ENCODE assay signal across 9 mouse cellular contexts in genomic region chr6:134389248-134389891, GRCm38 (mm10). TPM values are rescaled to one million over a fixed set of nuclear protein-coding genes. Genes with fewer than 3 reads are reported as not detected.
DNase-seq lines count a peak whose midpoint lies in the region; ATAC-seq lines count a peak whose summit lies in the region.
"Had no signal": no experiment of that assay in that cellular context is flagged by ENCODE, and none has a peak within 500 bp of the region (broad histone marks: within the 10 kb centered on the region; RNA-seq: fewer than 3 reads in every experiment).

No protein-coding gene starts in this region.

- peak; percentile 93 for DNase-seq in intestine, embryonic 14.5 days (ENCODE audit: low spot score)
- peak; percentile 78 for DNase-seq in c-Kit-positive CD71-negative TER-119-negative erythroid progenitor cells, embryonic 14.5 days (ENCODE audit: low read depth)
- peak; percentile 75 for DNase-seq in hindlimb bud, embryonic 11.5 days (ENCODE audit: extremely low spot score, low read depth, low spot score)
- peak; percentile 89 for DNase-seq in limb, embryonic 10.5 days (ENCODE audit: low spot score)
- peak; percentile 53 to 74 for DNase-seq in natural killer cell, adult 2 months (ENCODE audit: low spot score in 2 of 2)
- peak; percentile 39 to 56 for DNase-seq in spleen, postnatal 36 days (ENCODE audit: low spot score in 2 of 2)

- H3K4me1 ChIP-seq in intestine, embryonic 14.5 days (replicated peaks; ENCODE audit: control insufficient read depth, insufficient read depth, low read length): no peaks in the 10 kb centered on the region
- no peaks in the 10 kb centered on the region for H3K4me1 ChIP-seq in intestine, embryonic 16.5 days (ENCODE audit: control insufficient read depth, insufficient read depth, low read length)
- H3K4me1 ChIP-seq in forebrain, embryonic 13.5 days: 0 out of 2 replicates have a peak, but pooled peaks cover 6% of the 10 kb centered on the region
- H3K4me1 ChIP-seq in limb, embryonic 10.5 days: no peaks in the 10 kb centered on the region
- H3K4me1 ChIP-seq: stomach, embryonic 15.5 days had no signal

- H3K9ac ChIP-seq in intestine, embryonic 14.5 days (ENCODE audit: low read length): no peak overlapping the region
- no peak overlapping the region for H3K9ac ChIP-seq in intestine, embryonic 16.5 days (ENCODE audit: low read depth, low read length)
- H3K9ac ChIP-seq in forebrain, embryonic 13.5 days: no peak overlapping the region
- H3K9ac ChIP-seq: stomach, embryonic 15.5 days had no signal

- H3K4me3 ChIP-seq in intestine, embryonic 14.5 days (ENCODE audit: low read depth, low read length): no peak overlapping the region
- H3K4me3 ChIP-seq in intestine, embryonic 16.5 days (ENCODE audit: low read length): no peak overlapping the region
- no peak overlapping the region for H3K4me3 ChIP-seq in forebrain, embryonic 13.5 days
- no peak overlapping the region for H3K4me3 ChIP-seq in limb, embryonic 10.5 days
- H3K4me3 ChIP-seq: stomach, embryonic 15.5 days had no signal

- H3K27ac ChIP-seq in intestine, embryonic 14.5 days (ENCODE audit: low read depth): no peak overlapping the region
- no peak overlapping the region for H3K27ac ChIP-seq in intestine, embryonic 16.5 days (ENCODE audit: low read length)
- no peak overlapping the region; the same call in 1 of the 2 replicates for H3K27ac ChIP-seq in forebrain, embryonic 13.5 days
- no peak overlapping the region for H3K27ac ChIP-seq in limb, embryonic 10.5 days
- H3K27ac ChIP-seq: stomach, embryonic 15.5 days had no signal

- no peaks in the 10 kb centered on the region for H3K27me3 ChIP-seq in intestine, embryonic 14.5 days (replicated peaks; ENCODE audit: control insufficient read depth, insufficient read depth, low read length)
- no peaks in the 10 kb centered on the region for H3K27me3 ChIP-seq in intestine, embryonic 16.5 days (replicated peaks; ENCODE audit: control insufficient read depth, insufficient read depth, low read length)
- H3K27me3 ChIP-seq in forebrain, embryonic 13.5 days: no peaks in the 10 kb centered on the region
- no peaks in the 10 kb centered on the region for H3K27me3 ChIP-seq in limb, embryonic 10.5 days (ENCODE audit: low read depth, poor library complexity, severe bottlenecking)
- H3K27me3 ChIP-seq: stomach, embryonic 15.5 days had no signal

- no peaks in the 10 kb centered on the region for H3K36me3 ChIP-seq in intestine, embryonic 14.5 days (ENCODE audit: control insufficient read depth, insufficient read depth, low read length)
- H3K36me3 ChIP-seq in intestine, embryonic 16.5 days (ENCODE audit: control insufficient read depth, insufficient read depth, low read length): no peaks in the 10 kb centered on the region
- H3K36me3 ChIP-seq in forebrain, embryonic 13.5 days (ENCODE audit: poor library complexity, severe bottlenecking): no peaks in the 10 kb centered on the region
- H3K36me3 ChIP-seq in limb, embryonic 10.5 days: no peaks in the 10 kb centered on the region
- H3K36me3 ChIP-seq: stomach, embryonic 15.5 days had no signal

- ATAC-seq in intestine, embryonic 14.5 days (replicated peaks; ENCODE audit: low FRiP score, low TSS enrichment, low read depth): no peak; the same call in 1 of the 2 replicates
- no peak for ATAC-seq in intestine, embryonic 16.5 days
- peak; percentile 67 for ATAC-seq in forebrain, embryonic 13.5 days

- H3K9me3 ChIP-seq in intestine, embryonic 14.5 days (ENCODE audit: control insufficient read depth, low read length): no peaks in the 10 kb centered on the region
- no peaks in the 10 kb centered on the region for H3K9me3 ChIP-seq in intestine, embryonic 16.5 days (ENCODE audit: control insufficient read depth, low read length)
- no peaks in the 10 kb centered on the region for H3K9me3 ChIP-seq in forebrain, embryonic 13.5 days (replicated peaks)
- H3K9me3 ChIP-seq in limb, embryonic 10.5 days (replicated peaks): no peaks in the 10 kb centered on the region
- H3K9me3 ChIP-seq: stomach, embryonic 15.5 days had no signal

- H3K4me2 ChIP-seq in intestine, embryonic 14.5 days (ENCODE audit: low read length): no peak overlapping the region
- no peak overlapping the region for H3K4me2 ChIP-seq in intestine, embryonic 16.5 days (ENCODE audit: low read depth, low read length)
- no peak overlapping the region for H3K4me2 ChIP-seq in forebrain, embryonic 13.5 days
- H3K4me2 ChIP-seq: stomach, embryonic 15.5 days had no signal

- WGBS in intestine, embryonic 14.5 days: 17% methylated on average over 11 of the region's 11 CpGs
- WGBS in intestine, embryonic 16.5 days: 18% methylated on average over 11 of the region's 11 CpGs
- 22% methylated on average over 11 of the region's 11 CpGs for WGBS in forebrain, embryonic 13.5 days
- 24% methylated on average over 11 of the region's 11 CpGs for WGBS in limb, embryonic 10.5 days

RNA-seq across cellular contexts. Expression of gene Bcl2l14, which starts 6.7 kb away (rescaled TPM):
- 2.9 and 3.1 TPM in 2 replicates for polyA plus RNA-seq in intestine, embryonic 14.5 days (2014; fragmentation: Nextera tagmentation; extraction: Ambion mirVana)
- 3.5 and 5.2 TPM in 2 replicates for polyA plus RNA-seq in intestine, embryonic 16.5 days (2015; fragmentation: Nextera tagmentation; extraction: Ambion mirVana)
- not detected in 2 replicates for polyA plus RNA-seq in forebrain, embryonic 13.5 days (2015; fragmentation: Nextera tagmentation; extraction: Ambion mirVana)
- 0.15 and 0.49 TPM in 2 replicates for polyA plus RNA-seq in limb, embryonic 10.5 days (2016; fragmentation: Nextera tagmentation; extraction: Ambion mirVana)
